Mouse (Mus musculus): Measurements from ENCODE around the gene Bag5. TPM values are rescaled to one million over a fixed set of nuclear protein-coding genes. Genes with fewer than 3 reads are reported as not detected.
A peak's percentile ranks its signal among the peaks of the same experiment; 100 is the strongest.

The Bag5 gene
- total and polyA plus RNA-seq, 3 experiments: 24.0 to 38.0 TPM; not detected in 1

- no peaks in the 10 kb centered on the region for H3K27me3 ChIP-seq (ENCODE audit: control insufficient read depth in 1 of 2, insufficient read depth in 2 of 2, low read length in 2 of 2)
- H3K9me3 ChIP-seq (replicated peaks; ENCODE audit: insufficient read depth, low read length): no peaks in the 10 kb centered on the region
- DNase-seq (ENCODE audit: low read depth, low spot score): peak; percentile 95
- peak overlapping the region; percentile 62 to 71 for H3K4me3 ChIP-seq (ENCODE audit: control insufficient read depth in 1 of 2, insufficient read depth in 1 of 2, low read depth in 2 of 2, low read length in 2 of 2)
- peak overlapping the region; percentile 84 for H3K27ac ChIP-seq (ENCODE audit: control insufficient read depth, low read depth, low read length)
- peaks cover 0 to 4% of the 10 kb centered on the region in 2 experiments; a peak in 2 of 4 replicates for H3K4me1 ChIP-seq (ENCODE audit: control insufficient read depth in 1 of 2, insufficient read depth in 2 of 2, low read length in 2 of 2)
- no peaks in the 10 kb centered on the region; the same call in 1 of the 2 replicates for H3K79me2 ChIP-seq (ENCODE audit: control insufficient read depth, insufficient read depth, low read length, poor library complexity)
- peak; percentile 76 for TF ChIP-seq MAZ (IDR thresholded peaks at IDR 0.05; ENCODE audit: low read depth, low read length)
- TF ChIP-seq GABPA (IDR thresholded peaks at IDR 0.05; ENCODE audit: low read depth, low read length): no peak
- no peak for TF ChIP-seq UBTF (IDR thresholded peaks at IDR 0.05; ENCODE audit: borderline replicate concordance, insufficient read depth, low read depth, low read length)
- TF ChIP-seq RCOR1 (IDR thresholded peaks at IDR 0.05; ENCODE audit: low read depth, low read length): 0 out of 2 replicates have a peak, but pooled peaks have one; percentile 9
- peak; percentile 4 to 75; a peak in 2 of 4 replicates for TF ChIP-seq POLR2A (IDR thresholded peaks at IDR 0.05; ENCODE audit: control insufficient read depth in 1 of 2, insufficient read depth in 1 of 2, low read depth in 1 of 2, low read length in 2 of 2, poor library complexity in 1 of 2)
- TF ChIP-seq CHD2 (IDR thresholded peaks at IDR 0.05; ENCODE audit: low read length): peak; percentile 84
- no peak for TF ChIP-seq E2F4 (IDR thresholded peaks at IDR 0.05; ENCODE audit: borderline replicate concordance, low read depth, low read length)
- peak; percentile 84 to 98 (median 97) for TF ChIP-seq CTCF (IDR thresholded peaks at IDR 0.05 in 2 of 3, conservative IDR thresholded peaks at IDR 0.05 in 1 of 3; ENCODE audit: control insufficient read depth in 1 of 3, insufficient read depth in 1 of 3, low read depth in 2 of 3, low read length in 3 of 3, poor library complexity in 1 of 3, severe bottlenecking in 1 of 3)
- 0 out of 2 replicates have a peak, but pooled peaks have one; percentile 29 for TF ChIP-seq ELF1 (IDR thresholded peaks at IDR 0.05; ENCODE audit: low read depth, low read length)
- TF ChIP-seq MAFK (IDR thresholded peaks at IDR 0.05; ENCODE audit: borderline replicate concordance, low read depth, low read length): no peak
- TF ChIP-seq ZC3H11A (IDR thresholded peaks at IDR 0.05; ENCODE audit: low read depth, low read length): peak; percentile 94
- no peak for TF ChIP-seq USF1 (IDR thresholded peaks at IDR 0.05; ENCODE audit: low read depth, low read length)
- TF ChIP-seq SMC3 (IDR thresholded peaks at IDR 0.05; ENCODE audit: low read depth, low read length): peak; percentile 96
- peak; percentile 62 for TF ChIP-seq SIN3A (IDR thresholded peaks at IDR 0.05; ENCODE audit: low read length)
- no peak; the same call in 1 of the 2 replicates for TF ChIP-seq TCF12 (IDR thresholded peaks at IDR 0.05; ENCODE audit: low read depth, low read length)
- peak; percentile 97 for TF ChIP-seq RAD21 (IDR thresholded peaks at IDR 0.05; ENCODE audit: low read depth, low read length)
- peak; percentile 67 for TF ChIP-seq ZNF384 (IDR thresholded peaks at IDR 0.05; ENCODE audit: low read depth, low read length)
- TF ChIP-seq TAL1 (IDR thresholded peaks at IDR 0.05; ENCODE audit: low read length): no peak
- TF ChIP-seq NELFE (IDR thresholded peaks at IDR 0.05; ENCODE audit: low read depth, low read length): peak; percentile 57
- TF ChIP-seq BHLHE40 (IDR thresholded peaks at IDR 0.05; ENCODE audit: borderline replicate concordance, low read depth, low read length): peak; percentile 78
- no peak for TF ChIP-seq MAX (IDR thresholded peaks at IDR 0.05; ENCODE audit: low read length)
- TF ChIP-seq MXI1 (IDR thresholded peaks at IDR 0.05; ENCODE audit: low read depth, low read length): no peak
- TF ChIP-seq TBP (IDR thresholded peaks at IDR 0.05; ENCODE audit: low read depth, low read length): peak; percentile 23; the same call in 1 of the 2 replicates
- TF ChIP-seq MYC (IDR thresholded peaks at IDR 0.05; ENCODE audit: low read depth, low read length): no peak; the same call in 1 of the 2 replicates
- TF ChIP-seq KAT2A (conservative IDR thresholded peaks at IDR 0.05; ENCODE audit: low read depth, low read length): no peak; the same call in 1 of the 2 replicates
- 0 out of 2 replicates have a peak, but pooled peaks have one; percentile 37 for TF ChIP-seq ETS1 (IDR thresholded peaks at IDR 0.05; ENCODE audit: low read depth, low read length)
- peak; percentile 46; the same call in 1 of the 2 replicates for TF ChIP-seq HCFC1 (IDR thresholded peaks at IDR 0.05; ENCODE audit: low read depth, low read length)
- TF ChIP-seq ZMIZ1 (IDR thresholded peaks at IDR 0.05; ENCODE audit: low read depth, low read length): 0 out of 2 replicates have a peak, but pooled peaks have one; percentile 19
- TF ChIP-seq EP300 (IDR thresholded peaks at IDR 0.05; ENCODE audit: low read depth in 1 of 2, low read length in 2 of 2): peak in 1 of 2 experiments; percentile 24; a peak in 1 of 4 replicates
- H3K9ac ChIP-seq (ENCODE audit: control insufficient read depth, low read depth, low read length, poor library complexity, severe bottlenecking): peak overlapping the region; percentile 87
- peaks cover 0 to 3% of the 10 kb centered on the region in 2 experiments; a peak in 2 of 4 replicates for H3K36me3 ChIP-seq (ENCODE audit: control insufficient read depth in 1 of 2, insufficient read depth in 2 of 2, low read length in 2 of 2)
Measured at GRCm38 (mm10) chr12:111668457-111668912, 44.6 kb downstream of the Bag5 start.
